Mouse (Mus musculus) heart, embryonic 14.5 days (tissue): ENCODE results near the gene Dgcr2. TPM values are rescaled to one million over a fixed set of nuclear protein-coding genes. Genes with fewer than 3 reads are reported as not detected.

Source experiments
- ATAC-seq: fragments of 200-750 bp; cut with Nextera tagmentation; 2 replicates; pipeline ENCODE4 v1.8.0; 2017; ENCODE audit warnings: low read depth, moderate TSS enrichment; ENCODE audit not compliant: insufficient number of reproducible peaks, insufficient read depth, low FRiP score
- H3K27ac ChIP-seq, 2 experiments: fragments of 200-500 bp in 1 of 2; fragments of 300-500 bp in 1 of 2; sonication (generic) in 1 of 2; replicated peaks in 1 of 2; 2 replicates each; pipeline ENCODE4 v1.5.1; 2012 to 2014; ENCODE audit warnings: low read depth in 2 of 2, low read length in 2 of 2, control low read depth in 1 of 2, mild to moderate bottlenecking in 1 of 2, mixed read lengths in 1 of 2; ENCODE audit not compliant: control insufficient read depth in 1 of 2, insufficient read depth in 1 of 2
- H3K27me3 ChIP-seq: fragments of 300-500 bp; sonication (generic); 2 replicates; pipeline ENCODE4 v1.6.1; 2014; ENCODE audit warnings: mild to moderate bottlenecking, low read length, control low read depth; ENCODE audit not compliant: control insufficient read depth, insufficient read depth
- H3K36me3 ChIP-seq: fragments of 300-500 bp; sonication (generic); 2 replicates; pipeline ENCODE4 v1.6.1; 2014; ENCODE audit warnings: mild to moderate bottlenecking, control low read depth, low read length, mixed read lengths; ENCODE audit not compliant: control insufficient read depth, insufficient read depth
- H3K4me1 ChIP-seq, 2 experiments: fragments of 200-500 bp in 1 of 2; fragments of 300-500 bp in 1 of 2; sonication (generic) in 1 of 2; 2 replicates each; pipeline ENCODE4 v1.6.1; 2012 to 2014; ENCODE audit warnings: low read length in 2 of 2, control low read depth in 1 of 2, mixed read lengths in 1 of 2; ENCODE audit not compliant: control insufficient read depth in 2 of 2, insufficient read depth in 2 of 2
- H3K4me2 ChIP-seq: fragments of 300-500 bp; sonication (generic); 2 replicates; pipeline ENCODE4 v1.6.1; 2014; ENCODE audit warnings: mild to moderate bottlenecking, low read length
- H3K4me3 ChIP-seq, 2 experiments: fragments of 200-500 bp in 1 of 2; fragments of 300-500 bp in 1 of 2; sonication (generic) in 1 of 2; 2 replicates each; pipeline ENCODE4 v1.5.1; 2012 to 2014; ENCODE audit warnings: low read length in 2 of 2, mild to moderate bottlenecking in 2 of 2, control low read depth in 1 of 2, low read depth in 1 of 2, moderate library complexity in 1 of 2; ENCODE audit not compliant: control insufficient read depth in 1 of 2, insufficient read depth in 1 of 2
- H3K9ac ChIP-seq: fragments of 300-500 bp; sonication (generic); 2 replicates; pipeline ENCODE4 v1.6.1; 2014; ENCODE audit warnings: mild to moderate bottlenecking, low read length
- H3K9me3 ChIP-seq: fragments of 300-500 bp; sonication (generic); 2 replicates; pipeline ENCODE4 v1.6.1; 2016; ENCODE audit warnings: low read length, control low read depth; ENCODE audit not compliant: control insufficient read depth
- WGBS: fragments of 180-500 bp; shearing (Covaris S2); extraction: QIAGEN DNeasy Blood & Tissue Kit; methylation state at CpG from one replicate; pipeline ENCODE4 v1.1.7; 2014; 5-methylcytosine and 5-hydroxymethylcytosine counted together
- polyA plus RNA-seq: library from polyadenylated mRNA; unstranded; fragments of >200 nt; fragmentation: Nextera tagmentation; extraction: Ambion mirVana; gene quantifications from 2 replicates; pipeline ENCODE4 v1.2.1, GENCODE M21; 2014

The Dgcr2 gene
- 45.1 and 49.7 TPM in 2 replicates for polyA plus RNA-seq

DNA sequence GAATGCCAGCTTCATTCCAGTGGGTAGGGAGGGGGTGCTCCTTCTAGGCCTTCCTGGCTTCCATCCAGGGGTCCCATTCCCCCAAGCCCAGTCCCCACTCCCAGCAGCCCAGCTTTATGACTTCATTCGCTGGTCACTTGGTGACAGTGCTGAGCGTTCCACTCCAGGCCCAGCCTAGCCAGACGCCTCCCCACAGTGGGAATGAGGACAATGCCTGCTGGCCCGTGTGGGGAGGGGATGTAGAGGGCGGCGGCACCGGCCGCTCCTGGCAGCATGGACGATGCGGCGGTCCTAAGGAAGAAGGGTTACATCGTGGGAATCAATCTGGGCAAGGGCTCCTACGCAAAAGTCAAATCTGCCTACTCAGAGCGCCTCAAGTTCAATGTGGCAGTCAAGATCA lies at the start of gene Dgcr2, which contains the start of gene Tssk2:
TSS of gene Dgcr2 (minus strand) at position 101 of the 400 bp plus-strand sequence.
TSS of gene Tssk2 (plus strand) at position 176 of the 400 bp plus-strand sequence.
- H3K4me2 ChIP-seq = no peak within 1 kb of the TSS
- H3K9ac ChIP-seq = no peak within 1 kb of the TSS
- H3K27me3 ChIP-seq = no peaks in the 10 kb centered on the region
- WGBS = 90% methylated on average over 14 of the region's 14 CpGs
- ATAC-seq = no peak
- no peak within 1 kb of the TSS for H3K4me3 ChIP-seq
- peaks cover 50% of the 10 kb centered on the region for H3K36me3 ChIP-seq
- no peaks in the 10 kb centered on the region for H3K4me1 ChIP-seq
- no peak within 1 kb of the TSS for H3K27ac ChIP-seq
- H3K9me3 ChIP-seq = no peaks in the 10 kb centered on the region

DNA sequence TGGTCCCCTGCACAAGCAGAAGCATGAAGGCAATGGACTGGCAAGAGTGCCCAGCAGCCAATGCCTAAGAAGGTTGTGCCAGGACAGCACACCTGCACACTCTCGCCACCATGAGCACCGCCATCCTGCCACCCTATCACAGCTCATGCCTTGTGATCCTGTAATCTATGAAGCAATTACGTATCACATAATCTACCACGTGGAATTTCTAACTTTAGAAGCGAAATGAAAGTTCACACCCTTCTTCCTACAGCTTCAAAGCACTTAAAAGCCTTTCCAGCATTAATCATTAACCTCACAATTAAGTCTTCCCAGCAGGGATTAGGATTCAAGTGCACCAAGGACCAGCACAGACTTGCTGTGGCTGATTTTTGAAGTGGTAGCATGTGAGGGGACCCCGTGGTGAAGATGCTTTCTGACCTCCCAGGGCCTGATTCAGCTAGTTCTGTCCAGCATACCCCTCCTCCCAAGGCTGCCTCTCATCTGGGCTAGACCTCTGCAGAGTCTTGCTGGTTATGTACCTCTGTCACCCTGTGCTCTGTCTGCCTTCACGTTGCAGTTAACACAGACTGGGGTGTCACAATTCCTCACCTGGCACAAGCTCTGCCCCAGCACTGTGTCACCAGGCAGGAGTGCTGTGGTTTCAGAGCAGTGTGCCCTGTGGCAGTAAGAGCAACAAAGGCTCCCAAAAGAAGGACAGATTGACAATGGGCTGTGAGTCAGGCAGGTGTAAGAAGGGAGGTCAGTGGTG lies 46.9 kb upstream of the Dgcr2 start:
- Histone ChIP-seq H3K36me3 (no peaks in the 10 kb centered on the region), H3K4me2 (no peak overlapping the region), H3K9me3 (no peaks in the 10 kb centered on the region), H3K4me1 (no peaks in the 10 kb centered on the region), H3K9ac (no peak overlapping the region), H3K4me3 (no peak overlapping the region), H3K27ac (no peak overlapping the region), H3K27me3 (no peaks in the 10 kb centered on the region; the same call in 1 of the 2 replicates)
- ATAC-seq = no peak
- 44% methylated on average over 7 of the region's 7 CpGs for WGBS

DNA sequence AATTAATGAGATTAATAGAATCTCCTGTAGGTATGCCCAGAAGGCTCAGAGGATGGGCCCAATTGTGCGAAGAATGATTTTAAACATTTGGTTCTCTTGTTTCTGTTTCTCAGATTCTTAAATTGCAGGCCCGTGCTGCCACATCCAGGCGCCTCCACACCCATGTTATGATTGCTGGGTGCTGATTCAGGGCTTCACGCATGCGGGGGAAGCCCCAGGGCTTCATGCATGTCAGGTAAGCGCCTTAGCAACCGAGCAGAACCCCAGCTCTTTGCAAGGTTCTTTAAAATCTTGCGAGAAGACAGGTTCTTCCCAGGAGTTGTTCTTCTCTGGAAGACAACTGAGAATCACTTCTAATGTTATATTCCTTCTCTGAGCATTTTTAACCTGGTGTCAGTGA lies 45.1 kb upstream of the Dgcr2 start:
- no peak overlapping the region for H3K4me2 ChIP-seq

DNA sequence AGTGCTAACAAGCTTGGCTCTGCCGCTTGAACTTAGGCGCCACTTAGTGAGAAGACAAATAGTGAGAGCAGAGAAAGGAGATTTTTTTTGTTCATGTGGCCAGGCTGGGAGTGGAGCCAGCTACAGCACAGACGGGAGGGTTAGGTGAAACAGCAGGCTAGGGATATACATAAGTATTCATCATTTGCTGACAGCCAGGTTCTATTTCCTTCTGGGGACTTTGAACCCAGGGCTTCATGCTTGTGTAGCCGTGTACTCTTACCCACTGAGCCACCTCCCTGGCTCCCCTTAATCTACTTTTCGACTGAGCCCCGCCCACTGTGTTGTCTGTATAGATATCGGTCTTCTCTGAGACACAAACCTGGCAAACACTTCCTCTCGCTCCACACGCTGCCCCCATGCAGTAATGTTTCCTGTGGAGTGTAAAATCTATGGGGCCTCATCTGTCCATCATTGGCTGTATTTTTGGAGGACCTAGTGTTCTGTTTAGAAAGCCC lies 40.9 kb upstream of the Dgcr2 start:
- no peak overlapping the region for H3K4me2 ChIP-seq
- no peak overlapping the region for H3K27ac ChIP-seq
- no peaks in the 10 kb centered on the region for H3K36me3 ChIP-seq
- WGBS = 37% methylated on average over 9 of the region's 9 CpGs
- no peak overlapping the region for H3K9ac ChIP-seq
- no peak for ATAC-seq
- no peak overlapping the region for H3K4me3 ChIP-seq
- H3K9me3 ChIP-seq = no peaks in the 10 kb centered on the region
- peaks cover 8% of the 10 kb centered on the region for H3K27me3 ChIP-seq
- H3K4me1 ChIP-seq = no peaks in the 10 kb centered on the region

More for the DNA sequence above, 45.1 kb upstream of the Dgcr2 start:
- Histone ChIP-seq H3K4me3 (no peak overlapping the region), H3K9ac (no peak overlapping the region), H3K27ac (no peak overlapping the region), H3K4me1 (no peaks in the 10 kb centered on the region), H3K36me3 (no peaks in the 10 kb centered on the region), H3K9me3 (no peaks in the 10 kb centered on the region), H3K27me3 (no peaks in the 10 kb centered on the region; the same call in 1 of the 2 replicates)
- 55% methylated on average over 8 of the region's 8 CpGs for WGBS
- no peak for ATAC-seq

DNA sequence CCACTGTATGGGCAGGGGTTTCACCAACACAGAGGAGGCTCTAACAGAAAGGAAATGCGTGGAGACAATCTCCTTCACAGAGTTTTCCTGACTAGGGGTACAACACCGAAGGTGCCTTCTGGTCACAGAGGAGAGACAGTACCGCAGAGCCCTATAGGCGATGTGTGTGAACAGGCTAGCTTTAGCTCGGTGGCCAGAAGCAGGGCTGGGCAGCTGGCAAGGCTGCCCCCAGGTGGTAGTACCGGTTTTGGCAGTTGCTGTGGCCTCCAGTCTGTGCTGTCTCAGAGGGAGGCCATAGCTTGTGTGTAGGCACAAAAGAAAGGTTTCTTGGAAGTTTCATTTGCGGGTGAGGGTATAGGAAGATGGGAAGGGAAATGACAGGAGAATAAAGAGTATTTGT lies 40.5 kb upstream of the Dgcr2 start:
- ATAC-seq = peak; percentile 64; the same call in 1 of the 2 replicates
- no peak overlapping the region for H3K9ac ChIP-seq

DNA sequence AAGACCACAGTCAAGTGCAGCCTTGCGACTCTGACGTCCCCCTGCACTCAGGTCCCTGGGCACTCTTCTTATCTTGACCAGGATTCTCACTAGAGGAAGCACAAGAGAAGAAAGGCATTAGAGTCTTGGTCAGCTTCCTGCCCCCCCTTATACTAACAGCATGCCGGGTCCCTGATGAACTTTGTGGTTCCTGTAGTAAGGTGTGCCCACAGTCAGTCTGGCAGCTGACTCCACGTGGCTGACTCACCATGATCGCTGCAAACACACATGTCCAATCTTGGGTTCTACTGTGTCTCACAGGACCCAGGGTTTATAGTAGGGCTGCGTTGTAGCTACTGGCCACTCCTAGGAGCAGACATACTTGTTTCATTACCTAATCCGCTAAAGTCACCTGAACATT lies 39.8 kb upstream of the Dgcr2 start:
- no peaks in the 10 kb centered on the region for H3K36me3 ChIP-seq
- H3K9me3 ChIP-seq = no peaks in the 10 kb centered on the region
- no peak for ATAC-seq
- H3K4me2 ChIP-seq = no peak overlapping the region
- no peaks in the 10 kb centered on the region for H3K4me1 ChIP-seq
- H3K9ac ChIP-seq = no peak overlapping the region
- H3K27ac ChIP-seq = no peak overlapping the region
- H3K27me3 ChIP-seq = peaks cover 8% of the 10 kb centered on the region
- WGBS = 45% methylated on average over 7 of the region's 7 CpGs
- H3K4me3 ChIP-seq = no peak overlapping the region

More for the DNA sequence above, 40.5 kb upstream of the Dgcr2 start:
- Histone ChIP-seq H3K36me3 (no peaks in the 10 kb centered on the region), H3K4me2 (no peak overlapping the region), H3K27ac (no peak overlapping the region), H3K4me3 (no peak overlapping the region), H3K27me3 (peaks cover 8% of the 10 kb centered on the region), H3K9me3 (no peaks in the 10 kb centered on the region), H3K4me1 (no peaks in the 10 kb centered on the region)
- WGBS = 10% methylated on average over 7 of the region's 7 CpGs

DNA sequence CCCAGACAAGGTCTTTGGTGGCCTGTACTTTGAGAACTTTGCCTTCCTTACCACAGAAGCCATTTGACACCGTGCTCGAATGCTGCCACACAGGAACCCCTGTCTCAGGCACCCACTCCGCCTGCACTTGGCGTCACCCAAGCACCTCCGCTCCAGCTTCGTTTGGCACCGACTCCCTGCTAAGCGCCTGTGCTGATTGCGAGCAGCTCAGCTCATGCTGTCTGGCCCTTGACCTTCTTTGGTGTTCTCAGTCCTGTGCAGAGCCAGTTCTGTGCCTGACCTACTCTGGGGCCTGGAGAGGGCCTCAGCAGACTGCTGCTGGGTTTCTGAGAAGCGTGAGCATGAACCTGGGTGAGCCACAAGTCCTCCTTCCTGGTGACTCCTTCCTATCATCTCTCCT lies 38.4 kb upstream of the Dgcr2 start:
- Histone ChIP-seq H3K27ac (no peak overlapping the region), H3K9me3 (no peaks in the 10 kb centered on the region), H3K4me1 (no peaks in the 10 kb centered on the region), H3K4me2 (no peak overlapping the region), H3K4me3 (no peak overlapping the region), H3K27me3 (peaks cover 8% of the 10 kb centered on the region), H3K9ac (no peak overlapping the region), H3K36me3 (no peaks in the 10 kb centered on the region)
- whole genome bisulfite sequencing = 69% methylated on average over 10 of the region's 10 CpGs
- no peak for ATAC-seq
